Mouse (Mus musculus) gastrocnemius, postnatal 10 days (tissue): ENCODE measurements around the gene Pif1. TPM values are rescaled to one million over a fixed set of nuclear protein-coding genes. Genes with fewer than 3 reads are reported as not detected.

ENCODE experiments used
- DNase-seq: peaks from one replicate; pipeline ENCODE4 v3.0.0; 2021; ENCODE audit warnings: mixed read lengths
- total RNA-seq, 2 experiments: library from RNA; stranded (reverse); gene quantifications; 2 replicates each; pipeline ENCODE4 v1.2.3; 2021

Gene Pif1
- total RNA-seq, 2 experiments from 2014 or later: 0.92 to 1.4 TPM

DNA sequence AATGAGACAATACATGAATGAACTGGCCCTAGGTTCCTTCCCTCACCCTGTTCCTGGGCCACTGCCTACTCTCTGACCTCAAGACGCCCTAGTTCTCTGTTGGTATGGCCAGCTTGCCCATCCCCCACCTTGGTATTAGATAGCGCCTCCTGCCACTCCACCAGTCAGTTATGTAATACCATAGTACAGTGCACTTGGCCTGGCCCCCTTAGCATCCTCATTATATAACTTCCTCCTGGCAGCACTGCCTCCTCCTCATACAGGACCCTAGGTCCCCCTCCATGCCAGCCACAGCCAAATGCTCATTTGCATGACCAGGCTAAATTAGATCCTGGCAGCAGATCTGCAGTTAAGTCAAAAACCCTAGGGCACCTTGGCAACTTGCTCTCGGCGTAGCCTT, 25.9 kb upstream of the Pif1 start:
- peak; percentile 53 for DNase-seq

DNA sequence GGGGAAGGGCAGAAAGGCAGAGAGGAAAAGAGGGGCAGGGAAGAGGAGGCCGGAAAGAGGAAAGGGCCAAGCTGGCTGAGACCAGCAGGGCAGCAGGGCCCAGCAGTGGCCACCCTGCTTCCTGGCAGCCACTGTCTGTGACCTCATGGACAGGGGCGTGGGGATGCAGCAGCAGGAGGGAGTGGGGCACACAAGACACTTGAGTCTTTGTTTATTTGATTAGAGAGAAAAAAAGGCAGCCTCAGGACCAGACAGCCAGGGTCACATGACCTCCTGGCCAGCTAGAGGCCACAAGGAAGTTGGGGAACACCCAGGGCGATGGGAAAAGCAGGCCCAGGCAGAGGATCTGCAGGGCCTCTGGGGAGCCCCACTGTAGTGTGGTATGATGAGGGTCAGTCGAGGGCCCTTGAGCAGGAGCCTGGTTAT, 24.9 kb upstream of the Pif1 start:
- peak; percentile 57 for DNase-seq

DNA sequence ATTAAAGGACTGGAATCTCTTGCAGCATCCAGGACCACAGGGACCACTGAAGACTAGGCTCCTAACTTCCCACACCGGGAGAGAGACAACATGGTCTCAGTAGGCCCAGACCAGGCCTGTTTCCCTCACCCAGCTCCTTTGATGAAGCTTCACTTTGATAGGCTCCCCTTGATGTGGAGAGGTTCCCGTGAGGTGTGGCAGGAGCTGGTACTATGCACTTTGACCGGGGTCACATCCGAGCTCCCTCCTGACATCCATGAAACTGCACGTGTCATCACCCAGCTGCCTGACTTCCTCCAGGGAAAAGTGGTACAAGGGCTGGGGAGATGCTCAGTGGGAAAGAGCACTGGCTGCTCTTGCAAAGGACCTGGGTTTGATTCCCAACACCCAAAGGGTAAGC, 23.9 kb upstream of the Pif1 start:
- no peak for DNase-seq

DNA sequence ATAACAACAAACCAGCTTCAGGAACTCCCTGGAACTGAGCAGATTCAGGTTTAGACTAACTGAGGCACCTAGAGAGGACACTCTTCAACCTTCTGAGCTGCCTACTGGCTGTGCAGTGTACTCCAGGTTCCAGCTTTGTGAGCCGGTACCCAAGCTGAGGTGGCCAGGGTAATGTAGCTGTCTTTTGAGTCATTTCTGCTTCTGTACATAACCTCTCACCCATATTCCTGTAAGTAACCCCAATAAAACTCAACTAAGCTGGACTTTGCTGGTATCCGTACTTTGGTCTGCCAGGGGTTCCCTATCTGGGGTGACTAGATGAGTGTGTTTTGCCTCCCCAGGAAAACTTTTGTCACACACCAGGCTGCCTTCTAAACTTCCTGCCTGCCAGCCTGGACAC, 22.3 kb upstream of the Pif1 start:
- no peak for DNase-seq

DNA sequence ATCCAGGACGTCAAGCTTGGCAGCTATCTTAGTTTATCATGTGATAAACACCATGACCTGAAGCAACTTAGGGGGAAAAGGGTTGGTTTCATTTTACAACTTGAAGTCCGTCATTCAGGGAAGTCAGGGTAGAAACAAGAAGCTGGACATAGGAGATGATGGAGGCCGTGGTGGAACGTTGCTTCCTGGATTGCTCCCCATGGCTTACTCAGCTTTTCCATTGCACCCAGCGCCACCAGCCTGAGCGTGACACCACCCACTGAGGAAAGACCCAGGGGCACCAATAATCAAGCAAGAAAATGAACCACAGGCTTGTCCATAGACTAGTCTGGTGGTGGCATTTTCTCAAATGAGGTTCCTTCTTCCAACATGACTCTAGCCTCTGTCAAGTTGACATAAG, 18.2 kb upstream of the Pif1 start:
- no peak for DNase-seq

DNA sequence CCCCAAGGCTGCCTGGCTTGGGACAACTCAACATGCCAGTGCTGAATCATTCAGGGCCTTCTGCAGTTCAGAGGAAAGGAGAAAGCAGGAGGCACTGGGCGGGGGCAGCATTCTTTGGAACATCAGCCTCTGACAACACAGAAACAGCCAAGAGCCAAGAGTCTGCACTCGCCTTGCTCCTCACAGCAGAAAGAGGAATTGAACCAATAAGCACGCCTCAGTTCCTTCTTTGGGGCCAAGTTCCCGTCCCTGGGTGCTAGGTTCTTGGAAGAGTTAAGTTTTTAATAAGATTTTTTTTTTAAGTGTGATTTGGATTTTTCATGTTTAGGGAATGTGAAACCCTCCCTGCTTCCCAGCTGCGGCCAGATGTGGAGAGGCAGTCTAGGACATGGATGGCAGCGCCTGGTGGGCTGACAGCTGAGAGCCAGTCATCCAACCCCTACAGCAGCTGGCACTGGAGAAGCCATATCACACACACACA, 17.4 kb upstream of the Pif1 start:
- no peak for DNase-seq

DNA sequence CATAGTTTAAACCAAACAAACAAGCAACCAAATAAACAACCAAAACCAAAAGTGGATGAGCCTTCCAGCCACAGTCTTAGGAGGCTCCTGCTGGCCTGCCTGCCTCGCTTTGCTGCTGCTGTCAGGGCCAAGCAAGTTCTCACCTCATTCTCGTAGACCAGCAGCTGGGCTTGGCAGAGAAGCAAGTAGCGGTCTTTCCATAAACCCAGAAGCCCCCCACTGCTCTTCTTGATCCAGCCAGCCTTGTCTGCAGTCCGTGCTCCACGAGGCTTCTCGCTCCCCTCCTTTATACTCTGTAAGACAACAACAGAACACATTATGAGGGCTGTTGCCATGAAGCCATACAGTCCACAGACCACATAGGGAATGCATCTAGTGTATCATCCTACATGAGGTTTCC, 14.1 kb upstream of the Pif1 start:
- DNase-seq: no peak

DNA sequence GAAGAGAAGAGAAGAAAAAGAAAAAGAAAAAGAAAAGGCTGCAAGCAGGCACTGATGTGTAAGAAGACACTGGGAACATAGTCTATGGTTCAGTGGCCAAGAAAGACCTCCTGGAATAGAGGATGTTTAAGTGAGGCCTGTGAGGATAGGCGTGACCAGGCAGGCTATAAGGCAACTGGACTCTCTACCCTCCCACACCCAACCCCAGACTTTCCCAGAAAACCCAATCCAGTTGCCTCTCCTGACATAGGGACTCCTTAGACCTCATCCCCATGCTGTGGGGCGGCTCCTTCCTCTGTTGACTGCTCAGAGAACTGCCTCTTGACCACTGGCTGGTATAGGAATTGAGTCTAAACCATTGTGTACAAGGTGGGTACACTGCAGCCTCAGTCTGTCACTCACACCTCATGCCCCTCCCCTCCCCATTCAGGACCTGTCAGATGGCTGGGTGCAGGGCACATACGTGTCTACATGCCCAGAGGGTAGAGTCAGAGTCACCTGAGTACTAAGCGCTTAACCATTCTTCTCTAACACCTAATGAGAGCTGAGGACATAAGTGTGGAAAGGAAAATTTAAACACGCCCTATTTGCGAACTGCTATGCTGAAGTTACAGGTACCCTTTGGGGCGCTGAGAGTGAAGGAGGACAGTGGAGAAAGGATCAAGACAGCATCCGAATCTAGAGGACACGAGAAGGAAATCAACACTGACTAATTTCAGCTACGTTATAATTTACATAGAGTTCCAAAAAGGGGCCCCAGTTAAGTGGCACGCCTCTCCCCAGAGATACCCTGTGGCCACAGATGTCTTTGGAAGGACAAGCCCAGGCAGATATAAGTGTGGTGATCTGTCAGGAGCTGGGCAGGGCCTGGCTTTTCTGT, 12.2 kb upstream of the Pif1 start:
- DNase-seq: no peak

DNA sequence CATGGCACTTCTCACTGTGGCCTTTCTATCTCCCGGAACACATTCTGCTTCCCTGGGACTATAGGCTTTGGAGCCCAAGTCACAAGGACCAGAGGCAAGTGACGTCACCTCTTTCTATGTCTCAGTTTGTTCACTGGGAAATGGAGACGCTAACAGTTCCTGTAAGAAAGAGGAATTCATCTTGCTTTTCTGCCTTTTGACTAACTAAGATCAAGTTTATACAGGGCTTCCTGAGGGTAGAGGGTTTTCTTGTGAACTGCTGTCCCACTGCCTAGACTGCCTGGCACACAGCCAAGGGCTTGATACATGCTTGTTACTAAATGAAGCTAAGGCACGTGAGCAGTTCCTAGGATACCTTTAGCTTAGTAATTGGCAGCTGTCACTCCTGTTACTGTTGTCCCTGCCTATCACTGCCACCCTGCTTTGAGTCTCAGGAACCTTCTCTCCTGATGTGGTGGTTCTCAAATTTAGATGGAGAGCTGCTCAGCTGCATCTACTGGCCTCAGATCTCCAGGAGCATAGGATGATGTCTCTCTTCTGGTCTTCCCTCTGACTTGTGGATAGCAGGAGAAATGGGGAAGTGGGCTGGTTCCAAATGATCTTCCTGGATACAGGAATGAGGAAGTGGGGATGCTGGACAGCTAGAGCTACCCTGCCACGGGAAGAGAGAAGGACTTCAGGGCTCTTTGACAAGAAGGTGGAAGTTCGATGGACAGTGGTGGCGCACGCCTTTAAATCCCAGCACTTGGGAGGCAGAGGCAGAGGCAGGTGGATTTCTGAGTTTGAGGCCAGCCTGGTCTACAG, 11.4 kb upstream of the Pif1 start:
- peak; percentile 63 for DNase-seq

DNA sequence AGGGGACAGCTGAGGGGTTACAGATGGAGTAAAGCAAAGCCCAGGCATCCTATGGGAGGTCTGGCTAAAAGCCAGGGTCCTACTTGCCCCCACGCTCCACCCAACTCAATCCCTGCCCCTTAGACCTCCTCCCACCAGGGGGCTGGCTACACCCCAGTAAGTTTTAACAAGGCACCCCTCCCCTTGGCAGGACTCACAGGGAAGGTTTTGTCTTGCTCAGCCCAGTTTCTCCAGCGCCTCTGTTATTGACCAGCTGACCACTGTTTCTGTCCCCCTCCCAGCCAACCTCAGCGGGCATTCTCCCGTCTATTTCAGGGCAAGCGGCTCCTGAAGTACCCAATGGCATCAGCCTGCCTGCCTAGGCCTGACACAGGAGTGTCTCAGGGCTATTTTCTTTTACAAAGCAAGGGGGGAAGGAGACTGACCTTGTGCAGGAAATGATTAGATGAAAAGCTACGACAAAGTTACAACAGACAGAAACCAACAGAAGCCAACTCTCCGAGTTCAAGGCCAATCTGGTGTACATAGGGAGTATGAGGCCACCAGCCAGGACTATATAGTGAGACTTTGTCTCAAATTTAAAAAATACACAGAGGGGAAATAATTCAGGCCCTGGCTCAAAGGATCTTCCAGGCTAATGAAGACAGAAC, 10.0 kb upstream of the Pif1 start:
- DNase-seq: no peak

DNA sequence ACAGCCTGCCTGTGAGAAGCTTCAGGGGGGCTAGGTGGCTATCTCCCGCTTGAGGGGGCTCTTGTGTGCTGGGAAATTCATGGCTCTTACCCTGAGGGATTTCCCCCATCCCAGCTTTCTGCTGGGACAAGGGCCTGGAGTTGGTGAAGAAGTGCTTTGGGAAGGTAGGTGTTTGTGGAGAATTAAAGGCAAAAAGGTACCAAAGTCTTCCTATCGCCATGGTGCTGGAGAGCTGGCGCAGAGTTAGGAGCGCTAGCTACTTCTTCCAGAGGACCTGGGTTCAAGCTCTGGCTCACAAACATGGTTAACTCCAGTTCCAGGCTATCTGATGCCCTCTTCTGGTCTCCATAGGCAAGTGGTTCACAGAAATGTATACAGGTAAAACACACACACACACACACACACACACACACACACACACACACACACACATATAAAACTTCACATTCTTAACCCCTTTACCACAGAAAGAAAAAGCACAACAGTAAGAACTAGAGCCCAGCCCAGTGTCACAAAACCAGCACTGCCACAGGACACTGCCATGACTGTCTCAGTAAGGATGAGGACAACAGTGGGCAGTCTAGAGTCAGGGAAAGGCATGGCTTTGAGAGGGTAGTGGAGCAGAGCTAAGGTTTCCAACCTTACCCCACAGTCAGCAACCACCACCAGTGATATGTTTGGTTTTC, 9.3 kb upstream of the Pif1 start:
- no peak for DNase-seq

DNA sequence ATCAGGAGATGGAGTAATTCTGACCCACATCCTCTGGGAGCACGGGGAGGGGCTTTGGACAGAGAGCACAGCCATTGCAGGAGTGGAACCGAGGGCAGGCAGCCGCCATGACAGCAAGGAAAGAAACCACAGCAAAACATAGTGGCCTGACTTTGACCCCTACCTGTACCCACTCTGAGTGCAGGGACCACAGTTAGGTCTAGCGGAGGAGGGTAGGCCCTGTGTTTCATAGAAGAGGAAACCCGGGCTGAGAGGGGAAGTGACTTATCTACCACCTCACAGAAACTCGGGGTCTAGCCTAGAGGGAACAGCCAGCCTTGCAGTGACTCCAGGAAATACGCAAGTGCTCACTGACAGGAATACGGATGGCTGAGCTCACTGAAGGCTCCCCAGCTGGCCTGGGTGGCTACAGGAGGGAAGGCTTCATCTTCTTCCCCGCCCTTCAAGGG, 8.1 kb upstream of the Pif1 start:
- DNase-seq: no peak

DNA sequence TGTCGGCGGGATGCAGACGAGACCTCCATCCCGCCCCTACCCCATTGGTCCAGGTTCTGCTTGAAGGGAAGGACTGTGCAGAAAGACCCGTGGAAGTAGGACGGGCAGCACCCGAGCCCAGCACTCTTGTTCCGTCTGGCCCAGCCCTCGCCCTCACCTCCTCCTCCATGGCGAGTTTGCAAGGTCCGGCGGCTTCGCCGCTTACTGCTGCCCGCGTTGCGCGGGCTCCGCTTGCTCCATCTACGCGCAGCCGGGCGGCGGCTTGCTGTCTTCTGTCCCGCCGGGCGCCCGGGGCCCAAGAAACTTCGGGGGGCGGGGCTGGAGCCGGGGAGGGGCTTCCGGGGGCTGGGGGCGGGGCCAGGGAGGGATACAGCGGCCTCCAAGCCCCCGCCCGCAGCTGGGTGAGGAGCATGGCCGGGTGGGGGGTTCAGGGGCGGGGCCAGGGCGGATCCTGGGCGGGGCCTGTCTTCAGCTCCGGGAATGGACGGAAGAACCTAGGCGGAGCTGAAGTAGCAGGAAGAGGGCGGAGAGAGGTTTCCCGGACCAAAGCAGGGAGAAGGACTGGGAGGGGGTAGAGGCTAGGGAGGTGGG, 7.1 kb upstream of the Pif1 start, which contains the start of gene Plekho2:
Gene Plekho2 (minus strand): TSS at position 260 of the 591 bp plus-strand sequence.
- peak; percentile 94 for DNase-seq

DNA sequence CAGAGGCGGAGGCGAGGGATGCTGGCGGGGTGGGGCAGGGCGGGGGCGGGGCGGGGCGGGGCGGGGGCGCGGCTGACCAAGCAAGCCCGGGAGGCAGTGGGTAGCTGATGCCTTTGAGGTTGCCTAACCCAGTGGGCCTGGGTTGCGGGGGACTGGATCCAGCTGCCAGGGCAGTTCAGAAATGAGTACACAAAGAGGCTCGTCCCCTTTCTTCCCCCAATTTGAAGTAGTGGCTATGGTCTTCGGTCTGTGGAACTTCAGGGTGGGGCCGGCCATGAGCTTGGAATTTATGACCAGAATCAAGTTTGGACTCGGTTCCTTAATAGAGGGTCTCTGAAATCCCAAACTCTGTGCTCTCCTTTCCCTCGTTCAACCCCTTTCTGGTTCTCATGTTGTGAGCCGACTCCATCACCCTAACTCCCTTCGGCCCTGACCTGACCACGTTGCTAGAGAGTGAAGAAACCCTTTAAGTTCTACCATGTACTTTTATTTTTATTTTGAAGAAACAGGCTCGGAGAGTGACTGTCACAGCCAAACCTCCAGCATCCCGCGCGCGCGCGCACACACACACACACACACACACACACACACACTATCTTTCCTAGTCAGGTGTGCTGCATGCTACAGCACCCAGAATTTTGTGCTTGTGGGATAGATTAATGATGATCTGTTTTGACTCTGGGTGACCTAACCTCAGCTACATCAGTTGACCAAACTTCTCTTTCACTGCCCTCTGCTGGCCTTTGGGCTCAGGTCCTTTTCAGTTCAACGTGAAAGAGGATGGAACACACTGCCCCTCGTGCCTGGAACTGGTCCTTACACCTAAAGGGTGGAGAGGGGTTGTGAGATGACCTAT, 6.3 kb upstream of the Pif1 start:
- peak; percentile 76 for DNase-seq

DNA sequence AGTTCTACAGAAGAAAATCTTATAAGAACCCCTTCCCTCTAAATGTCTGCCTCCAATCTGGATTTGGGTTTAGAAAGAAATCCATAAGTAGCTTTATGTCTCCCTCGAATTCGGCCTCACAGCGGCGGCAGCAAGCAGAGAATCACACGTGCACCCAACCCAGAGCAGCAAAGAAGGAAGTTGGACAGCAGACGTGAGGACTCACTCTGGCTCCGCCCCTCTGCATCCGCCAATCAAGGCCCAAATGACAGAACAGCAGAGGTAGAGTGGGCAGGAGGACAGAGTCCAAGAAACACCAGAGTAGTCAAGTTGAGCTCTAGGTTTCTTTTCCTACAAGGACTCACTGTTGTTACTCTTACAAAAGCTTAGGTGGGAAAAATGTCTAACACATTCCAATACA, 3.9 kb upstream of the Pif1 start:
- DNase-seq: no peak

DNA sequence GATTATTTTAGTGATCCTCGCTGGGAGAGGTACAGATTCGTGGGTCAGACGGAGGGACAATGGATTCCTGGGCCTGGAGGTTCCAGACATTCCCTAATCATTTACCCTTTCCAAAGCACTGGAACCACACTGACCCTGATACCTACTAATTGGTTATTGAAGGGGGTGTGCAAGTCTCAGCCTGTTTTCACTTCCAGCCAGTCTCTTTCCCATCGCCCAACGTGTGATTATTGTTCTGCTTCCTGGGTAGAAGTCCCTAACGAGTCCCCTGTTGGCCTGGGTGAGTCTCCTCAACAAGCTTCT, 261 bp downstream of the Pif1 start:
- no peak for DNase-seq

DNA sequence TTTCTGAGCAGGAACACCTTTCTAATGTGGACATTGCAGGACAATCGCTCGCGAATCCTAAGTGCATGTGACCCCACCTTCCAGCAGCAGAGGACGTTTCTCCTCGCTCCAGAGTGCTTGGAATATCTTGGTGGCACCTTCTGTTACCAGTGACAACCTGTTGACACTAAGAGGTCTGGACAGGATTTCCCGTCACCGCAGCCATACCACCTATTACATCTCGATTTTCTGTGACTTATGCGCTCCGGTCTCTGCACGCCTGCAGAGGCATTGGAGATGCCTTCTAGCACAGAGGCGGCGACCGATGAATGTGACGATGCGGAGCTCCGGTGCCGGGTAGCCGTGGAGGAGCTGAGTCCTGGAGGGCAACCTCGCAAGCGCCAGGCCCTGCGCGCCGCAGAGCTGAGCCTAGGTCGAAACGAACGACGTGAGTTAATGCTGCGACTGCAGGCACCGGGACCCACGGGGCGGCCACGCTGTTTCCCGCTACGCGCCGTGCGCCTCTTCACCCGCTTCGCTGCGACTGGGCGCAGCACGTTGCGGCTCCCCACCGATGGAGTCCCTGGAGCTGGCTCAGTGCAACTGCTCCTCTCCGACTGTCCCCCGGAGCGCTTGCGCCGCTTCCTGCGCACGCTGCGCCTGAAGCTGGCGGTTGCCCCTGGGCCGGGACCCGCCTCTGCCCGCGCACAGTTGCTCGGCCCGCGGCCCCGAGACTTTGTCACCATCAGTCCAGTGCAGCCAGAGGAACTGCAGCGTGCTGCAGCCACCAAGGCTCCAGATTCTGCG, 806 bp downstream of the Pif1 start:
- peak; percentile 39 for DNase-seq

DNA sequence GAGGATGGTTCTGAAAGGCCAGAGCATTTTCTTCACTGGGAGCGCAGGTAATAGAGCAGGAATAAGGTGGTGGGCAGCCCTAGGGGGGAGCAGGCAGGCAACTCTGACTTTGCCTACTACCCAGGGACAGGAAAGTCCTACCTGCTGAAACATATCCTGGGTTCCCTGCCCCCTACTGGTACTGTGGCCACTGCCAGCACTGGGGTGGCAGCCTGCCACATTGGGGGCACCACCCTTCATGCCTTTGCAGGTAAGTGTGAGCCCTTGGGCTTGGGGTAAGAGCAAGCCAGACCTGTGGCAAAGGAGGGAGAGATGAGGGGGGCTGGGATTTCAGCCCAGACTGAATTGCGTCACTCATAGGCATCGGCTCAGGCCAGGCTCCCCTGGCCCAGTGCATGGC, 2.1 kb downstream of the Pif1 start:
- DNase-seq: no peak

DNA sequence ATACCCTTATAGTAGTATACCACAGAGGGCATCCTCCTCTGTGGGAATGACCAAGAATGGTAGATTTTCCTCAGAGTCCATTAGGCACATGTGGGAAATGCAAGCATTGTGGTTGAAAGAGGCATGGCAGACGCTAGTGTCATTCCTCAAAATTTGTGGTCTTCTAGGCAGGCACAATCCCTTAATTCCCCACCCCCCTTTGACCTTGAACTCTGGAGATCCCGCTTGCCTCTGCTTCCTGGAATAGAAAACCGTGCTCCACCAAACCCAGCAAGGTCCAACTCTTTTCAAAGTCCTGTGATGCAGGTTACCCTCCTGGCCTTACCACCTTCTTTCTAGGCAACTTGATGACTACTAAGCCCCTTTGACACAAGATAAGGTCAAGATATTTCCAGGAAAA, 5.8 kb downstream of the Pif1 start:
- DNase-seq: no peak

DNA sequence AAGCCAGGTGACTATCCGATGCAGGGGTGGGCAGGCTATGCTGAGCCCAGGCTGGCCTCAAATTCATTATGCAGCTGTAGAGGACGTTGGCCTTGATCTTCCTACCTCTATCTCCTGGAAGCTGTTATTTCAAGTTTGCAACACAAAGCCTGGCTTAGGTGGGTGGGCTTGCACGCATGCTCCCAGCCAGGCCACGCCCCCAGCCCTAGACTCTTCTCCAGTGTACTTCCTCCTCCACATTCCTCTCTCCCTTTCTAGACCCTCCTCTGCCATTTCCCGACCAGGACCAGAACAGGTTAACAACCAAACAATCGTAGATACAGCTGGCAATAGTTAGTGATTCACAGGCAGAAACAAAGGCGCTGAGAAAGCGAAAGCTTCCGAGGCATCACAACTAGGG, 6.6 kb downstream of the Pif1 start:
- DNase-seq: no peak
